Mouse (Mus musculus): ENCODE data around the gene Lamtor4. TPM values are rescaled to one million over a fixed set of nuclear protein-coding genes. Genes with fewer than 3 reads are reported as not detected.
A peak's percentile ranks its signal among the peaks of the same experiment; 100 is the strongest.
"Not testable (repeated sequence)": the region's sequence is repeated elsewhere in the genome, so short reads cannot be mapped to it uniquely, and the experiment has no call there.

Gene Lamtor4
- 71.9 and 74.1 TPM in 2 replicates for polyA plus RNA-seq (2015; fragmentation: Nextera tagmentation; extraction: Ambion mirVana)

DNA sequence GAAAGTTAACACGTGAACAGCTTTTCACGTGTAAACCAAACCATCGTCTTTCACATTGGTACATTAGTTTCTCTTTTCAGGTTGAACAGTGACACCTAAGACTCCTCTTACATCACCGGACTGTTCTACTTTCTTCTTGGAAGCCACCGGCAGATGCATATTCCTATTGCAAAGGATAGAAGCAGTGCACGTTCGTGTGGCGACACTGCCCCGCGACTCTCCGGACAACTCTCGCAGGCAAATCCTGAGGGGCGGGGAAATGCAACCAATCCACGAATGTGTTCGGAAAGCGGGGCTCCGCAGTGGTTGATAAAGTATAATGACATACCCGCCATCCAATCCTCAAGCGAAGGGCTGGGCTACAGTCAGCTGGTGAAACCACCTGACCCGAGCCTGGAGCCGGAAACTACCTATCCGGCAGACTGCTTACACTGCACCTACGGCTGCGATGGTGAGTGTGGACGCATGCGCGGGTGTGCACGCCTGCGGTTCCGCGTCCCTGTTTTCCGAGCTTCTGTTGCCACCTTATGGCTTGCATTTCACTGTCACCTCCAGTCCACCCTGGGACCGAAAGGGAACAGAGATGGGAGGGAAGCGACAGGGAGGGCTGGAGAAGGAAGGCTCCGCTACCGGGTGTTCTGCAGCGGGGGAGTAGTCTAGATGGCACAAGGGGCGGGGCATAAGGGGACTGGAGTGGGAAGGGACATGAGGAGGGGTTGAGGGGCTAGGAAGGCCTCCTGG, at the start of gene Lamtor4:
Gene Lamtor4 (plus strand): TSS at position 130 of the 741 bp plus-strand sequence.
- peak; percentile 99 for ATAC-seq (ENCODE audit: insufficient read depth, low FRiP score, low read depth)
- Histone ChIP-seq H3K4me2 (peak within 1 kb of the TSS; percentile 87), H3K4me1 (peaks cover 12% of the 10 kb centered on the region), H3K4me3 (replicated peaks) (peak within 1 kb of the TSS; percentile 87), H3K27ac (peak within 1 kb of the TSS; percentile 90), H3K27me3 (replicated peaks) (no peaks in the 10 kb centered on the region), H3K9me3 (no peaks in the 10 kb centered on the region), H3K36me3 (peaks cover 12% of the 10 kb centered on the region; the same call in 1 of the 2 replicates), H3K9ac (peak within 1 kb of the TSS; percentile 73)
- under 1% methylated on average over 38 of the region's 38 CpGs for WGBS

DNA sequence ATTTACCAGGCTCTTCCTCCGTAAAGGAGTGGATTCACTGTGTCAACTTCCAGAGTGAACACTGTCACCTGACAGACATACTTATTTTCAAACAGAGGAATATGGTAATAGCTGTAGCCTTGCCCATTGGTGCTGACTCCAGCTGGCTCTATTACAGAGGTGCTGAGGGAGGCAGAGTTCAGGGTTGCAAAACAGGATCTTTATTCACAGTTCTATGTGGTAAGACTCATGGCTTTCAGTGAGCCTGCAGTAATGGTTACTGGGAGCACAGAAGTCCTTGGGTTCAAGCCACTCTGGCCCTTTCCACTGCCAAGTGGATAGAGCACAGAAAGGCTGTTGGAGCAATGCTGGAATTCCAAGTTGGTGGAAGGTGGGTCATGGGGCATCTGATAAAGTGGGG, 48.0 kb upstream of the Lamtor4 start:
- WGBS: 69% methylated on average over 1 of the region's 1 CpGs
- Histone ChIP-seq H3K36me3 (no peaks in the 10 kb centered on the region), H3K4me2 (no peak overlapping the region), H3K4me1 (no peaks in the 10 kb centered on the region), H3K9ac (no peak overlapping the region), H3K4me3 (replicated peaks) (no peak overlapping the region), H3K9me3 (no peaks in the 10 kb centered on the region), H3K27me3 (replicated peaks) (no peaks in the 10 kb centered on the region), H3K27ac (no peak overlapping the region)
- ATAC-seq (ENCODE audit: insufficient read depth, low FRiP score, low read depth): no peak

DNA sequence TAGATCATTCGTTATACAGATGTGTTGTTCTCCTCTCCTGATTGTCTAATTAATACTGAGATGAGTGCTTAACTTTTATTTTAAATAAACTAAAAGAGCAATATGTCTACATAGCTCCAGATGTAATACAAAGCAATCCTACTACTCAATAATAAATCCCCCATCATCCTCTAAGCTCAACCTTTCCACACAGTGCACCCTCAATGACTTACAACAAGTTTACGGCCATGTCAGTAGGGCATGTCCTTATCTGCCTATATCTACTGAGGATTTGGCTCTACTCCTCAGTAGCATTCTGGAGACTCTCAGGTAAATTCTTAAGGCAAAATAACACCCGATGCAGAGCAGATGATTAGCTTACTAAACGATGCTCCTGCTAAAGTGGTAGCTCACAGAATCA, 47.4 kb upstream of the Lamtor4 start:
- 84% methylated on average over 4 of the region's 4 CpGs for WGBS
- Histone ChIP-seq H3K36me3 (no peaks in the 10 kb centered on the region), H3K9me3 (no peaks in the 10 kb centered on the region), H3K4me2 (no peak overlapping the region), H3K4me1 (no peaks in the 10 kb centered on the region), H3K4me3 (replicated peaks) (no peak overlapping the region), H3K27ac (no peak overlapping the region), H3K9ac (no peak overlapping the region), H3K27me3 (replicated peaks) (no peaks in the 10 kb centered on the region)
- ATAC-seq (ENCODE audit: insufficient read depth, low FRiP score, low read depth): no peak

DNA sequence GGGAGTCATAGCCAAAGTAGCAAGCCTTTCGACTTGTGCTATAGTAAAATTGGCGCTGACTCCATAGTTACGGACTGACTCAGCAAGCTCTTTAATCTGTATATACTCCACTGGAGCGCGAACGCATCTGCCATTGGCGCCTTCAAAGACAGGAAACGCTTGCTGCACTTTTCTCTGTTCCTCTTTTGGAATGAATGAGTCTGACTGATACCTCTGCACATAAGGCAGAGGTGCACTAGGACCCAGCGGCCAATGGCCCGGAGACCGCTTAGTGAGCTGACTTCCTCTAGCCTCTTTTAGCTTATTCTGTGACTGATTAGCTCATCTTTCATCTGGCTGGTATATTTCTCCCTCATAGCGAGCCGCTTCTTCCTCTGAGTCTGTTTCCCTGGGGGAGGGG, 38.6 kb upstream of the Lamtor4 start:
- WGBS: 92% methylated on average over 13 of the region's 13 CpGs
- not testable (repeated sequence) for H3K36me3 ChIP-seq; H3K9ac ChIP-seq; H3K4me3 ChIP-seq (replicated peaks); H3K27me3 ChIP-seq (replicated peaks); H3K9me3 ChIP-seq; H3K4me1 ChIP-seq; H3K27ac ChIP-seq; H3K4me2 ChIP-seq; ATAC-seq (ENCODE audit: insufficient read depth, low FRiP score, low read depth)

DNA sequence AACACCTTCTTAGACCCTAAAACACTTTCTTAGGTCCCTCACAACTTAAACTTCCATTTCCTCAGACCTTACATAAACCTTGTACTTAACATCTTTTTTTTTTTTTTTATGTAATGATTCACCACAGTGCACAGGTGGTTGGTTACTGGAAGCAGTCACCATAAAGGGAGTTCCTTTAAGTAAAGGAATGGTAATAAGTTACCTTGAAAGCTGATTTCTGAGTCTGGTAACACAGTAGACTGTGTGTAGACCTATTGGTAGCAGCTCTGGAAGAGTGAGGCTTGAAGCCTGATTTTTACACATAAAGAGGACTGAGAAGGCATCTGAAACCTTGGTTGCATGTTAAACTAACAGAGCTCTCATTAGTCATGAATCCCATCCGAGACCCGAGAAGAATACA, 35.4 kb upstream of the Lamtor4 start:
- ATAC-seq (ENCODE audit: insufficient read depth, low FRiP score, low read depth): no peak
- no peaks in the 10 kb centered on the region for H3K27me3 ChIP-seq (replicated peaks)
- no peaks in the 10 kb centered on the region for H3K36me3 ChIP-seq
- no peak overlapping the region for H3K4me2 ChIP-seq
- H3K27ac ChIP-seq: no peak overlapping the region
- no peaks in the 10 kb centered on the region for H3K4me1 ChIP-seq
- H3K9ac ChIP-seq: no peak overlapping the region
- 27% methylated on average over 2 of the region's 2 CpGs for WGBS
- no peaks in the 10 kb centered on the region for H3K9me3 ChIP-seq
- H3K4me3 ChIP-seq (replicated peaks): no peak overlapping the region

DNA sequence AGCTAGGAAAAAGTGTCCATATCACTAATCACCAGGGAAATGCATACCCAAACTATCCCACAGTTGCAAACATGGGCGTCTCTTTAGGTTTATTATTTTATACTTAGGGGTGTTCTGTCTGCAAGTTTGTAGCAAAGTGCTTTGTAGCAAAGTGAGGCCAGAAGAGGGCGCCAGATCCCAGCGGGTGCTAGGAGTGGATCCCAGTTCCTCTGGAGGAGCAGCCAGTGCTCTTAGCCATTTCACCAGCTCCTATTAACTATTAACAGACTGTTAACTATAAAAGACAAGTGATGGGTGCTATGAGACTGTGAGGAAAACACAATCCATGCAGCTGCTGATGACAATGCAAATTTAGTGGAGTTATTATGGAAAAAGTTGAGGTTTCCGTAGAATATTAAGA, 33.2 kb upstream of the Lamtor4 start:
- no peaks in the 10 kb centered on the region for H3K27me3 ChIP-seq (replicated peaks)
- H3K4me2 ChIP-seq: no peak overlapping the region
- no peak overlapping the region for H3K9ac ChIP-seq
- no peak overlapping the region for H3K4me3 ChIP-seq (replicated peaks)
- H3K4me1 ChIP-seq: no peaks in the 10 kb centered on the region
- H3K36me3 ChIP-seq: no peaks in the 10 kb centered on the region
- no peaks in the 10 kb centered on the region for H3K9me3 ChIP-seq
- H3K27ac ChIP-seq: no peak overlapping the region
- WGBS: 23% methylated on average over 4 of the region's 4 CpGs
- ATAC-seq (ENCODE audit: insufficient read depth, low FRiP score, low read depth): no peak

DNA sequence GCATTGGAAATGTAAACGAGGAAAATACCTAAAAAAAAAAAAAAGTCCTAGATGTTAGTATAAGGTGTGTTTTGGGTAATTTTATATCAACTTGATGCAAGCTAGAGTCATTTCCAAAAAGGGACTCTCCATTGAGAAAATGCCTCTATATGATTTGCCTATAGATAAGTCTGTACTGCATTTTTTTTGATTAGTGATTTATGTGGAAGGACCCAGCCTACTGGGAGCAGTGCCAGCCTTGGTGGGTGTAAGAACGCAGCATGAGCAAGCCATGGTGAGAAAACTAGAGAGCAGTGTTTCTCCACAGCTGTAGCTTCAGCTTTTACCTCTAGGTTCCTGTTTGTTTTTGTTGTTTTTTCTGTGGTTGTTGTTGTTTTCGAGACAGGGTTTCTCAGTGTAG, 32.0 kb upstream of the Lamtor4 start:
- H3K4me2 ChIP-seq: no peak overlapping the region
- no peaks in the 10 kb centered on the region for H3K4me1 ChIP-seq
- no peaks in the 10 kb centered on the region for H3K36me3 ChIP-seq
- no peaks in the 10 kb centered on the region for H3K9me3 ChIP-seq
- 51% methylated on average over 3 of the region's 3 CpGs for WGBS
- no peaks in the 10 kb centered on the region for H3K27me3 ChIP-seq (replicated peaks)
- H3K27ac ChIP-seq: no peak overlapping the region
- ATAC-seq (ENCODE audit: insufficient read depth, low FRiP score, low read depth): no peak
- no peak overlapping the region for H3K4me3 ChIP-seq (replicated peaks)
- H3K9ac ChIP-seq: no peak overlapping the region

DNA sequence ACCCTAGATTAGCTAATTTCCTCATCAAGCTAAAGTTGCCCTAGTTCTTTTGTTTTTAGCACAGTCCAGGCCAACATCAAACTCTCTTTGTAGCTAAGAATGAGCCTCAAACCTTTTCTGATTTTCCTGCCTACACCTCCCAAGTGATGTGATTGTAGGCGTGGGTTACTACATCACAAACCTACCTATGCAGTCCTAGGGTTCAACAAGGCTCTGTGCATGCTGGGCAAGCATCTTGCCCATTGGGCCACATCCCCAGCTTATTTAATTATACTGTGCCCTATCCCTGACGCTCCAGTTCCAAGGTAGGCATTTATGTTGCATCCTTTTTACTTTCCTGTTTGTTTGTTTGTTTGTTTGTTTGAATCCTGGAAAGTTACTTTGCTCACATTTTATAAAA, 29.6 kb upstream of the Lamtor4 start, which contains the start of gene Nxpe5:
Gene Nxpe5 (plus strand): TSS at position 199 of the 400 bp plus-strand sequence.
- 48% methylated on average over 2 of the region's 2 CpGs for WGBS
- H3K4me1 ChIP-seq: no peaks in the 10 kb centered on the region
- H3K4me3 ChIP-seq (replicated peaks): no peak within 1 kb of the TSS
- H3K9ac ChIP-seq: no peak within 1 kb of the TSS
- H3K27me3 ChIP-seq (replicated peaks): no peaks in the 10 kb centered on the region
- H3K27ac ChIP-seq: no peak within 1 kb of the TSS
- ATAC-seq (ENCODE audit: insufficient read depth, low FRiP score, low read depth): no peak
- no peaks in the 10 kb centered on the region for H3K9me3 ChIP-seq
- H3K4me2 ChIP-seq: no peak within 1 kb of the TSS
- H3K36me3 ChIP-seq: no peaks in the 10 kb centered on the region

DNA sequence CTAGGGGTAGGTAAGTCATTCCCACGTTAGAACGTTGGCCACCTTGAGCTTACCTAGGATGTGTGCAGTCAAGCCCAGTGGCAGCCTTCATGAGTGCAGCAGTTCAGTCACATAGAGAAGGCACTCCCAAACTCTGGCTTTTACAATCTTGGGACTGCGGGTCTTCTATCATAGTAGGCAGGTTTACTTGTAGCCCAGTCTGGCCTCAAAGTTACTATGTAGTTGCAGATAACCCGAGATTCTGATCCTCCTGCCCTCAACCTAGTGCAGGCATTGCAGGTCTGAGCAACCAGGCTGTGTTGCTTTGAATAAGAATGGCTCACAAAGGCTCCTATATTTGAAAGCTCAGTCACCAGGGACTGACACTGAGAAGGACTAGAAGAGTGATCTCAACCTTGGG, 28.8 kb upstream of the Lamtor4 start:
- Histone ChIP-seq H3K4me1 (no peaks in the 10 kb centered on the region), H3K4me3 (replicated peaks) (no peak overlapping the region), H3K27ac (no peak overlapping the region), H3K27me3 (replicated peaks) (no peaks in the 10 kb centered on the region), H3K36me3 (no peaks in the 10 kb centered on the region), H3K4me2 (no peak overlapping the region), H3K9me3 (no peaks in the 10 kb centered on the region), H3K9ac (no peak overlapping the region)
- WGBS: 70% methylated on average over 4 of the region's 4 CpGs
- no peak for ATAC-seq (ENCODE audit: insufficient read depth, low FRiP score, low read depth)

DNA sequence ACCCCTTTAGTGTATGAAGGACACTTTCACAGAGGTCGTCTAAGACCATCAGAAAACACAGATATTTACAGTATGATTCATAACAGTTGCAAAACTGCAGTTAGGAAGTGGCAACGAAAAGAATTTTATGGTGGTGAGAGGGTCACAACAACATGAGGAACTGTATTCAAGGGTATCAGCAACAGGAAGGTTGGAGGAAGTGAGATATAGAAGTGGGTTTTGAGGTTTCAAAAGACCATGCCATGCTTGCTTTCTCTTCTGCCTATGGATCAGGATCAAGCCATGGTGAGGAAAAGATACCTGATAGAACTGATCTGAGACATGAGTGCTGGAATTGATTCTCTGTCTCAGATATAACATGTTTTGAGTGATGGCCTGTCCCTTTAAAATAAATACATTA, 27.9 kb upstream of the Lamtor4 start:
- Histone ChIP-seq H3K9ac (no peak overlapping the region), H3K27ac (no peak overlapping the region), H3K27me3 (replicated peaks) (no peaks in the 10 kb centered on the region), H3K36me3 (no peaks in the 10 kb centered on the region), H3K9me3 (no peaks in the 10 kb centered on the region), H3K4me3 (replicated peaks) (no peak overlapping the region), H3K4me1 (no peaks in the 10 kb centered on the region), H3K4me2 (no peak overlapping the region)
- no peak for ATAC-seq (ENCODE audit: insufficient read depth, low FRiP score, low read depth)
- 59% methylated on average over 2 of the region's 2 CpGs for WGBS

DNA sequence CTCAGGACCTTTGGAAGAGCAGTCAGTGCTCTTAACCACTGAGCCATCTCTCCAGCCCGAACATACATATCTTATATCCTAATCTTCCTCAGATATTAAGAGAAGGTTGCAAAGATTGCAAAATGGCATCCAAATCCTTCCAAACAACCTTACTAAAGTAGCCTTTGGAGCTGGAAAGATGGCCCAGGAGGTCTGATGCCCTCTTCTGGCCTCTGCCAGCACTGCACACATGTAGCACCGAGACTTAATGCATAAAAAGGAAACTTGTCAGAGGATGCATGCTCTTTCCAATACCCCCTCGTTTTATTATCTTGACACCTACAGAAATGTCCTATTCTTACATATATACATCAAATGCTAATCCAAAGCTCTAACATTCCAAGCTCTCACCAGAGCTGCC, 27.3 kb upstream of the Lamtor4 start:
- Histone ChIP-seq H3K9ac (no peak overlapping the region), H3K36me3 (no peaks in the 10 kb centered on the region), H3K9me3 (no peaks in the 10 kb centered on the region), H3K27me3 (replicated peaks) (no peaks in the 10 kb centered on the region), H3K27ac (no peak overlapping the region), H3K4me2 (no peak overlapping the region), H3K4me3 (replicated peaks) (no peak overlapping the region), H3K4me1 (no peaks in the 10 kb centered on the region)
- ATAC-seq (ENCODE audit: insufficient read depth, low FRiP score, low read depth): no peak
- 55% methylated on average over 3 of the region's 3 CpGs for WGBS

DNA sequence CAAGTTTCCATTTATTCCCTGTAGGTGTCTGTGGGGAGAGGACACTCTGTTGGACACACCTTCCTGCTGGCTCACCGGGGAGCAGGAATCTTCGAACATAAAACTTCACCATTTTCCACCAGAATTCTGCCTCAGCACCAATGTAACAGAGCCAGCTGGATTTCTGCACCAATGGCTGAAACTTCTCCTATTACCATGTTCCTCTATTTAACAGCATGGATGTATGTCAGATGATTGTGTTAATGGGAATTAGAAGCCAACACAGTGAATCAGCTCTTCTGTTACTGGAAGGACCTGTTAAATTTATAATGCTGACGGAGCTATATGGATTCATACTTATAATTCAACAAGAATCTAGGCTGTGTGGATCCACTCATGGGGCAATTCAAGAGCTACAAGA, 25.8 kb upstream of the Lamtor4 start:
- ATAC-seq (ENCODE audit: insufficient read depth, low FRiP score, low read depth): no peak
- 87% methylated on average over 3 of the region's 3 CpGs for WGBS
- Histone ChIP-seq H3K9me3 (no peaks in the 10 kb centered on the region), H3K4me2 (no peak overlapping the region), H3K36me3 (no peaks in the 10 kb centered on the region), H3K4me1 (no peaks in the 10 kb centered on the region), H3K27me3 (replicated peaks) (no peaks in the 10 kb centered on the region), H3K4me3 (replicated peaks) (no peak overlapping the region), H3K9ac (no peak overlapping the region), H3K27ac (no peak overlapping the region)

DNA sequence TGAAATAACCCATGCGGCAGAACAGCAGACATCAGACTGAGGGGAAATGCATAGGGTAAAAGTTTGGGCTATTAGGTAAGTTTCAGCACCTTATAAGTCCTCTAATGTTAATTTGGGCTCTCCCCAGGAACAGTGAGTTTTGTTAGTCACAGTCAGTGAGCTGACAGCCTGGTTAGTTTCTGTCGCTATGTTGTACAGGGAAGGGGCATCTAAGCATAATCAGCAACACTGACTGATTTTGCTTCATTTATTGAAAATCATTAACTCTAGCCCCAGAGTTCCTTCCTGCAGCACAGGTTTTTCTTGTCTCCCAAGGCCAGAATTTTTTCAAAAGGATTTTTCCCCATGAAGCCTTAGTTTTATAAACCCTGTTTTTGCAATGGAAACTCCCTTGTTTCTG, 21.5 kb upstream of the Lamtor4 start:
- H3K9ac ChIP-seq: no peak overlapping the region
- 69% methylated on average over 2 of the region's 2 CpGs for WGBS

More for the DNA sequence above, 21.5 kb upstream of the Lamtor4 start:
- H3K27me3 ChIP-seq (replicated peaks): no peaks in the 10 kb centered on the region
- H3K36me3 ChIP-seq: no peaks in the 10 kb centered on the region
- H3K4me1 ChIP-seq: no peaks in the 10 kb centered on the region
- no peak overlapping the region for H3K4me3 ChIP-seq (replicated peaks)
- H3K9me3 ChIP-seq: no peaks in the 10 kb centered on the region
- H3K4me2 ChIP-seq: no peak overlapping the region
- no peak overlapping the region for H3K27ac ChIP-seq
- no peak for ATAC-seq (ENCODE audit: insufficient read depth, low FRiP score, low read depth)

Data from stomach, embryonic 15.5 days (tissue).